ENCODE assay signal across 30 mouse cellular contexts in the genomic region with DNA sequence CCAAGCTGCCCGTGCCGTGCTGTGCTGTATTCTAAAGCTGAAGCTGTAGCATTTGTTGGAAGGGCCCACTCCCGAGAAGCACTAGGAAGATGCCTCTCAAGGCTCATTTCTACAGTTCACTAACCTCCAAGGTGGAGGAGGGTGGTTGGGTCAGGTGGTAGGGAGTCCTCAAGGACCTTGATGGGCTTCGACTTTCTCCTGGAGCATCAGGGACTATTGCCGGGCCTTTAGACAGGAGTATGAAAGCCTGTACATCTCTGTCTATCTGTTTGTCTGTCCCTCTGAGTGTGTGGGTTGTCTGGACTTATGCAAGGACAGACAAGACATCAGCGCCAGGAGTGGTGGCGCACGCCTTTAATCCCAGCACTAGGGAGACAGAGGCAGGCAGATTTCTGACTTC.
"Had no signal": no experiment of that assay in that cellular context is flagged by ENCODE, and none has a peak within 500 bp of the region (broad histone marks: within the 10 kb centered on the region; RNA-seq: fewer than 3 reads in every experiment).

No protein-coding gene starts in this region.

- H3K27ac ChIP-seq: limb, embryonic 13.5 days; limb, embryonic 15.5 days; liver, embryonic 12.5 days; liver, embryonic 13.5 days; liver, embryonic 14.5 days; liver, embryonic 15.5 days; lung, embryonic 15.5 days; macrophage; midbrain, embryonic 10.5 days; midbrain, embryonic 12.5 days; midbrain, embryonic 13.5 days; midbrain, embryonic 15.5 days; neural tube, embryonic 12.5 days had no signal

- ATAC-seq: liver, embryonic 12.5 days; liver, postnatal 0 days; lung, postnatal 0 days; midbrain, embryonic 13.5 days; midbrain, embryonic 15.5 days; midbrain, embryonic 16.5 days had no signal

- H3K4me2 ChIP-seq: limb, embryonic 12.5 days; limb, embryonic 13.5 days; limb, embryonic 15.5 days; liver, embryonic 11.5 days; liver, embryonic 12.5 days; liver, embryonic 13.5 days; liver, embryonic 15.5 days; lung, embryonic 14.5 days; lung, embryonic 15.5 days; midbrain, embryonic 12.5 days; midbrain, embryonic 13.5 days; midbrain, embryonic 15.5 days; neural tube, embryonic 12.5 days had no signal

- DNase-seq: left cerebral cortex, postnatal 4 days; liver; liver, embryonic 13.5 days; liver, postnatal 0 days; lung, adult 18-20 months; lung, adult 2 months; lung, embryonic 14.5 days; lung, postnatal 10 days; lung, postnatal 14 days; lung, postnatal 36 days; lung, postnatal 4 days had no signal

- H3K9ac ChIP-seq: limb, embryonic 12.5 days; limb, embryonic 13.5 days; limb, embryonic 15.5 days; liver, embryonic 12.5 days; liver, embryonic 13.5 days; liver, embryonic 14.5 days; liver, embryonic 15.5 days; liver, postnatal 0 days; lung, embryonic 14.5 days; lung, embryonic 15.5 days; midbrain, embryonic 12.5 days; midbrain, embryonic 13.5 days; midbrain, embryonic 15.5 days; neural tube, embryonic 12.5 days had no signal

- H3K27me3 ChIP-seq: limb, embryonic 12.5 days; limb, embryonic 13.5 days; limb, embryonic 15.5 days; liver, embryonic 12.5 days; liver, embryonic 13.5 days; liver, embryonic 15.5 days; lung, embryonic 15.5 days; midbrain, embryonic 12.5 days; midbrain, embryonic 13.5 days; midbrain, embryonic 15.5 days; neural tube, embryonic 12.5 days had no signal

- H3K4me3 ChIP-seq: limb, embryonic 10.5 days; limb, embryonic 12.5 days; limb, embryonic 13.5 days; limb, embryonic 15.5 days; liver, embryonic 12.5 days; liver, embryonic 13.5 days; liver, embryonic 15.5 days; lung, embryonic 15.5 days; megakaryocyte, embryonic 14.5 days; midbrain, embryonic 10.5 days; midbrain, embryonic 12.5 days; midbrain, embryonic 13.5 days; midbrain, embryonic 15.5 days; myocyte; neural tube, embryonic 12.5 days had no signal

- H3K36me3 ChIP-seq: limb, embryonic 10.5 days; limb, embryonic 12.5 days; limb, embryonic 13.5 days; limb, embryonic 15.5 days; liver, embryonic 12.5 days; liver, embryonic 13.5 days; liver, embryonic 15.5 days; lung, embryonic 15.5 days; midbrain, embryonic 10.5 days; midbrain, embryonic 12.5 days; midbrain, embryonic 13.5 days; midbrain, embryonic 15.5 days; neural tube, embryonic 12.5 days had no signal

- H3K9me3 ChIP-seq: limb, embryonic 10.5 days; limb, embryonic 12.5 days; limb, embryonic 13.5 days; limb, embryonic 15.5 days; liver, embryonic 12.5 days; liver, embryonic 13.5 days; liver, embryonic 15.5 days; lung, embryonic 15.5 days; megakaryocyte, embryonic 14.5 days; midbrain, embryonic 10.5 days; midbrain, embryonic 12.5 days; midbrain, embryonic 15.5 days; neural tube, embryonic 12.5 days had no signal

- H3K4me1 ChIP-seq: liver, embryonic 12.5 days; liver, embryonic 13.5 days; liver, embryonic 15.5 days; lung, embryonic 15.5 days; megakaryocyte, embryonic 14.5 days; midbrain, embryonic 10.5 days; midbrain, embryonic 12.5 days; midbrain, embryonic 13.5 days; midbrain, embryonic 15.5 days had no signal
